Mouse (Mus musculus): ENCODE measurements around the gene Ankrd9. TPM values are rescaled to one million over a fixed set of nuclear protein-coding genes. Genes with fewer than 3 reads are reported as not detected.
A peak's percentile ranks its signal among the peaks of the same experiment; 100 is the strongest.

Gene Ankrd9
- polyA plus RNA-seq, 1 experiment = 11.8 TPM

GRCm38 (mm10) chr12:110974726-110975125, 4.1 kb downstream of the Ankrd9 start:
- peaks cover 5% of the 10 kb centered on the region; the same call in 1 of the 2 replicates for H3K27me3 ChIP-seq (ENCODE audit: control insufficient read depth)
- TF ChIP-seq GATA1 (IDR thresholded peaks at IDR 0.05; ENCODE audit: low read length) (no peak), TAL1 (IDR thresholded peaks at IDR 0.05; ENCODE audit: low read length) (no peak)
- H3K4me3 ChIP-seq (replicated peaks) = peak overlapping the region; percentile 81
- peaks cover 91% of the 10 kb centered on the region for H3K4me1 ChIP-seq (ENCODE audit: control insufficient read depth)
- peaks cover 13% of the 10 kb centered on the region for H3K9me3 ChIP-seq (ENCODE audit: control insufficient read depth, low read length)
- H3K36me3 ChIP-seq (ENCODE audit: control insufficient read depth) = peaks cover 87% of the 10 kb centered on the region

GRCm38 (mm10) chr12:110974295-110974694, 4.5 kb downstream of the Ankrd9 start:
- Histone ChIP-seq H3K9me3 (ENCODE audit: control insufficient read depth, low read length) (peaks cover 13% of the 10 kb centered on the region), H3K4me3 (replicated peaks) (peak overlapping the region; percentile 81), H3K36me3 (ENCODE audit: control insufficient read depth) (peaks cover 91% of the 10 kb centered on the region), H3K4me1 (ENCODE audit: control insufficient read depth) (peaks cover 89% of the 10 kb centered on the region), H3K27me3 (ENCODE audit: control insufficient read depth) (peaks cover 5% of the 10 kb centered on the region; the same call in 1 of the 2 replicates)
- TF ChIP-seq GATA1 (IDR thresholded peaks at IDR 0.05; ENCODE audit: low read length) (peak; percentile 98), TAL1 (IDR thresholded peaks at IDR 0.05; ENCODE audit: low read length) (peak; percentile 99)

GRCm38 (mm10) chr12:110973829-110974228, 5.0 kb downstream of the Ankrd9 start:
- peaks cover 96% of the 10 kb centered on the region for H3K36me3 ChIP-seq (ENCODE audit: control insufficient read depth)
- TF ChIP-seq TAL1 (IDR thresholded peaks at IDR 0.05; ENCODE audit: low read length) (no peak), GATA1 (IDR thresholded peaks at IDR 0.05; ENCODE audit: low read length) (no peak)
- H3K4me1 ChIP-seq (ENCODE audit: control insufficient read depth) = peaks cover 91% of the 10 kb centered on the region
- peaks cover 13% of the 10 kb centered on the region for H3K9me3 ChIP-seq (ENCODE audit: control insufficient read depth, low read length)
- H3K4me3 ChIP-seq (replicated peaks) = peak overlapping the region; percentile 81
- peaks cover 5% of the 10 kb centered on the region; the same call in 1 of the 2 replicates for H3K27me3 ChIP-seq (ENCODE audit: control insufficient read depth)

- Histone ChIP-seq H3K36me3 (ENCODE audit: control insufficient read depth) (peaks cover 99% of the 10 kb centered on the region), H3K4me1 (ENCODE audit: control insufficient read depth) (peaks cover 97% of the 10 kb centered on the region), H3K4me3 (replicated peaks) (peak overlapping the region; percentile 44), H3K27me3 (ENCODE audit: control insufficient read depth) (peaks cover 2% of the 10 kb centered on the region; the same call in 1 of the 2 replicates), H3K9me3 (ENCODE audit: control insufficient read depth, low read length) (peaks cover 8% of the 10 kb centered on the region)
- TF ChIP-seq GATA1 (IDR thresholded peaks at IDR 0.05; ENCODE audit: low read length) (no peak), TAL1 (IDR thresholded peaks at IDR 0.05; ENCODE audit: low read length) (no peak)
These were observed 6.9 kb downstream of the Ankrd9 start for GRCm38 (mm10) chr12:110971972-110972371.

GRCm38 (mm10) chr12:110970408-110970807, 8.4 kb downstream of the Ankrd9 start:
- TF ChIP-seq TAL1 (IDR thresholded peaks at IDR 0.05; ENCODE audit: low read length) = no peak
- Histone ChIP-seq H3K4me3 (replicated peaks) (no peak overlapping the region), H3K27me3 (ENCODE audit: control insufficient read depth) (no peaks in the 10 kb centered on the region), H3K4me1 (ENCODE audit: control insufficient read depth) (peaks cover 97% of the 10 kb centered on the region), H3K9me3 (ENCODE audit: control insufficient read depth, low read length) (peaks cover 4% of the 10 kb centered on the region), H3K36me3 (ENCODE audit: control insufficient read depth) (peaks cover 91% of the 10 kb centered on the region)

GRCm38 (mm10) chr12:110967146-110967545, 11.7 kb downstream of the Ankrd9 start:
- Histone ChIP-seq H3K4me1 (ENCODE audit: control insufficient read depth) (peaks cover 70% of the 10 kb centered on the region), H3K36me3 (ENCODE audit: control insufficient read depth) (peaks cover 65% of the 10 kb centered on the region), H3K9me3 (ENCODE audit: control insufficient read depth, low read length) (no peaks in the 10 kb centered on the region), H3K27me3 (ENCODE audit: control insufficient read depth) (no peaks in the 10 kb centered on the region), H3K4me3 (replicated peaks) (no peak overlapping the region)
- TF ChIP-seq TAL1 (IDR thresholded peaks at IDR 0.05; ENCODE audit: low read length) (no peak), GATA1 (IDR thresholded peaks at IDR 0.05; ENCODE audit: low read length) (no peak)

GRCm38 (mm10) chr12:110966079-110966478, 12.8 kb downstream of the Ankrd9 start:
- Histone ChIP-seq H3K9me3 (ENCODE audit: control insufficient read depth, low read length) (no peaks in the 10 kb centered on the region), H3K4me1 (ENCODE audit: control insufficient read depth) (peaks cover 63% of the 10 kb centered on the region), H3K36me3 (ENCODE audit: control insufficient read depth) (peaks cover 59% of the 10 kb centered on the region), H3K4me3 (replicated peaks) (peak overlapping the region; percentile 19), H3K27me3 (ENCODE audit: control insufficient read depth) (no peaks in the 10 kb centered on the region)
- no peak for TF ChIP-seq TAL1 (IDR thresholded peaks at IDR 0.05; ENCODE audit: low read length)
- peak; percentile 55; the same call in 1 of the 2 replicates for TF ChIP-seq GATA1 (IDR thresholded peaks at IDR 0.05; ENCODE audit: low read length)

- Histone ChIP-seq H3K4me3 (replicated peaks) (no peak overlapping the region), H3K27me3 (ENCODE audit: control insufficient read depth) (no peaks in the 10 kb centered on the region), H3K4me1 (ENCODE audit: control insufficient read depth) (peaks cover 59% of the 10 kb centered on the region), H3K9me3 (ENCODE audit: control insufficient read depth, low read length) (no peaks in the 10 kb centered on the region), H3K36me3 (ENCODE audit: control insufficient read depth) (peaks cover 56% of the 10 kb centered on the region)
- no peak for TF ChIP-seq GATA1 (IDR thresholded peaks at IDR 0.05; ENCODE audit: low read length)
- TF ChIP-seq TAL1 (IDR thresholded peaks at IDR 0.05; ENCODE audit: low read length) = no peak
These were observed 13.3 kb downstream of the Ankrd9 start for GRCm38 (mm10) chr12:110965500-110965899.

- no peak for TF ChIP-seq GATA1 (IDR thresholded peaks at IDR 0.05; ENCODE audit: low read length)
- no peak for TF ChIP-seq TAL1 (IDR thresholded peaks at IDR 0.05; ENCODE audit: low read length)
- Histone ChIP-seq H3K27me3 (ENCODE audit: control insufficient read depth) (no peaks in the 10 kb centered on the region), H3K36me3 (ENCODE audit: control insufficient read depth) (peaks cover 39% of the 10 kb centered on the region), H3K4me3 (replicated peaks) (no peak overlapping the region), H3K9me3 (ENCODE audit: control insufficient read depth, low read length) (no peaks in the 10 kb centered on the region), H3K4me1 (ENCODE audit: control insufficient read depth) (peaks cover 26% of the 10 kb centered on the region)
These were observed 16.9 kb downstream of the Ankrd9 start for GRCm38 (mm10) chr12:110961973-110962372.

Measured in erythroblast, embryonic 14.5 days (primary cell).